Mouse (Mus musculus) midbrain, embryonic 14.5 days (tissue): ENCODE measurements around the gene Bag3. TPM values are rescaled to one million over a fixed set of nuclear protein-coding genes. Genes with fewer than 3 reads are reported as not detected.
A peak's percentile ranks its signal among the peaks of the same experiment; 100 is the strongest.

Experiments
- ATAC-seq: fragments of 200-750 bp; cut with Nextera tagmentation; 2 replicates; pipeline ENCODE4 v1.8.0; 2017; ENCODE audit warnings: moderate number of reproducible peaks, moderate library complexity; ENCODE audit not compliant: low FRiP score, low TSS enrichment
- DNase-seq: peaks from one replicate; pipeline ENCODE4 v3.0.0-alpha.2; 2015
- H3K27ac ChIP-seq: fragments of 300-500 bp; sonication (generic); replicated peaks from 2 replicates; pipeline ENCODE4 v1.5.1; 2014; ENCODE audit warnings: mild to moderate bottlenecking, low read depth, low read length, moderate library complexity
- H3K27me3 ChIP-seq: fragments of 300-500 bp; sonication (generic); 2 replicates; pipeline ENCODE4 v1.6.1; 2014; ENCODE audit warnings: low read length, control low read depth, mixed read lengths; ENCODE audit not compliant: control insufficient read depth, insufficient read depth
- H3K36me3 ChIP-seq: fragments of 300-500 bp; sonication (generic); 2 replicates; pipeline ENCODE4 v1.6.1; 2014; ENCODE audit warnings: low read length, control low read depth; ENCODE audit not compliant: control insufficient read depth, insufficient read depth
- H3K4me1 ChIP-seq: fragments of 300-500 bp; sonication (generic); 2 replicates; pipeline ENCODE4 v1.6.1; 2014; ENCODE audit warnings: mild to moderate bottlenecking, antibody characterized with exemption, low read length, control low read depth; ENCODE audit not compliant: control insufficient read depth, insufficient read depth
- H3K4me2 ChIP-seq: fragments of 300-500 bp; sonication (generic); 2 replicates; pipeline ENCODE4 v1.6.1; 2014; ENCODE audit warnings: mild to moderate bottlenecking, low read length, moderate library complexity
- H3K4me3 ChIP-seq: fragments of 300-500 bp; sonication (generic); replicated peaks from 2 replicates; pipeline ENCODE4 v1.5.1; 2014; ENCODE audit warnings: low read depth, low read length
- H3K9ac ChIP-seq: fragments of 300-500 bp; sonication (generic); replicated peaks from 2 replicates; pipeline ENCODE4 v1.6.1; 2014; ENCODE audit warnings: mild to moderate bottlenecking, low read length, moderate library complexity
- H3K9me3 ChIP-seq: fragments of 300-500 bp; sonication (generic); 2 replicates; pipeline ENCODE4 v1.6.1; 2016; ENCODE audit warnings: low read length, control low read depth, mixed read lengths; ENCODE audit not compliant: control insufficient read depth
- WGBS: fragments of 180-500 bp; shearing (Covaris S2); extraction: QIAGEN DNeasy Blood & Tissue Kit; methylation state at CpG from one replicate; pipeline ENCODE4 v1.1.7; 2014; 5-methylcytosine and 5-hydroxymethylcytosine counted together
- polyA plus RNA-seq: library from polyadenylated mRNA; unstranded; fragments of >200 nt; fragmentation: Nextera tagmentation; extraction: Ambion mirVana; gene quantifications from 2 replicates; pipeline ENCODE4 v1.2.1, GENCODE M21; 2014

Bag3 gene
- polyA plus RNA-seq, 1 experiment from 2014 or later, result 1.7 TPM

DNA sequence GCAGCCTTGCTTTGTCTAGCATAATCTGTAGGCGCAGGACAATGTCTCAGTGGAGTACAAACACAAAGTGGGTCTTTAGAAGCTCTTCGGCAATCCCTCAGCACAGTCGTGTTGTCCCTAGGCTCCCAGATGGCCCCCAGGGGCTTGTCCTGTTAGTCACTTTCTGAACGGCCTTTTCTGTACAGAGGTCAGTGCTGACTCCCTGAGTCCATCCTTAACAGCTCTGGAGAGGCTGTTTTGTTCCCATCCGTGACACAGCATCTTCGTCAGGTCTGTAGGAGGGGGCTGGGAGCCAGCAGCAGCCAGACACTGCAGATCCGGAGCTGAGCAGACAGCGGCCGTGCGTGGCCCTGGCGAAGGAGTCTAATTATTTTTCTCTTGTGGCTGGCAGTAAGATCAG lies 7.6 kb downstream of the Bag3 start:
- no peaks in the 10 kb centered on the region for H3K27me3 ChIP-seq
- H3K9me3 ChIP-seq, result no peaks in the 10 kb centered on the region
- ATAC-seq, result peak; percentile 64; the same call in 1 of the 2 replicates
- peak; percentile 71 for DNase-seq
- peak overlapping the region; percentile 39; the same call in 1 of the 2 replicates for H3K9ac ChIP-seq
- H3K4me2 ChIP-seq, result peak overlapping the region; percentile 37
- H3K36me3 ChIP-seq, result no peaks in the 10 kb centered on the region
- H3K4me1 ChIP-seq, result peaks cover 31% of the 10 kb centered on the region
- WGBS, result 6% methylated on average over 11 of the region's 11 CpGs
- no peak overlapping the region for H3K4me3 ChIP-seq
- peak overlapping the region; percentile 72 for H3K27ac ChIP-seq

- Histone ChIP-seq H3K4me3 (no peak overlapping the region), H3K4me2 (no peak overlapping the region), H3K9me3 (no peaks in the 10 kb centered on the region), H3K9ac (no peak overlapping the region), H3K4me1 (peaks cover 35% of the 10 kb centered on the region), H3K36me3 (no peaks in the 10 kb centered on the region), H3K27ac (no peak overlapping the region), H3K27me3 (no peaks in the 10 kb centered on the region)
- no peak for DNase-seq
- 77% methylated on average over 6 of the region's 6 CpGs for WGBS
- ATAC-seq, result no peak
These were observed 8.5 kb downstream of the Bag3 start for GRCm38 (mm10) chr7:128531929-128532328.

DNA sequence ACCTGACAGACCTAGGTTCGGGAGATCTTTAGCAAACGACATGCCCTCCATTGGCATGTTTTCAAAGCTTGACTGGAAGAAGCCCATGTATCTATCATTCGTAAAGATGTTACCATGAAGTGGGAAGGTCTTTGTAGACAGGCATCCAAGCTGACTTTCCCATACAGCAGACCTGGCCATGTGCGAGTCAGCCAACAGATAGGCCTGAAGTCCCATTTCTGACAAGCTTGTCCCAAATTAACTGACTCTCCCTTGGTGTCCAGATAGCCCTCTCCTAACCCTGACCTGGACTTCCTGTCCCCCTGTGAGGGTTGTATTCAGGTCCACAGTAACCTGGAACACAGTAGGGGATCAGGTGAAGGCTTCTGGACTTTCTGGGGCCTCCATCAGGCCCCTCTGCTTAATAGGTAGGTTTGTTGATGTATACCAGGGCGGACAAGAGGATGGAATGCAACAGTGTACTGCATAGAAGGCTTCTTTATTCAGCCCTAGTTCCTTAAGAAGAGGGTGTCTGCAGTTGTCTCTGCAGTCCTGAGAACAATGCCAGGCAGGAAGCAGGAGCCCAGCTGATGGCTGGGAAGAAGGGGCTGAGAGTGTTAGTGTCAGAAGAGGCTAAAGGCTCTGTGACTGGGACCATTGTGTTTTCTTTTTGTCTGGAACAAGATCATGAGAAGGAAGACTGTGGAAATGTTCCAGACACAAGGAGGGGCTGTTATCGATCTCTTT lies 9.2 kb downstream of the Bag3 start:
- WGBS, result 80% methylated on average over 6 of the region's 6 CpGs
- H3K4me2 ChIP-seq, result no peak overlapping the region
- no peak overlapping the region for H3K4me3 ChIP-seq
- ATAC-seq (no peak), DNase-seq (no peak)
- no peaks in the 10 kb centered on the region for H3K36me3 ChIP-seq
- H3K4me1 ChIP-seq, result peaks cover 35% of the 10 kb centered on the region
- H3K9ac ChIP-seq, result no peak overlapping the region
- H3K9me3 ChIP-seq, result no peaks in the 10 kb centered on the region
- H3K27me3 ChIP-seq, result no peaks in the 10 kb centered on the region
- H3K27ac ChIP-seq, result no peak overlapping the region

GRCm38 (mm10) chr7:128534984-128535491 lies 11.6 kb downstream of the Bag3 start:
- no peaks in the 10 kb centered on the region for H3K9me3 ChIP-seq
- H3K4me3 ChIP-seq, result no peak overlapping the region
- H3K27ac ChIP-seq, result peak overlapping the region; percentile 60
- H3K4me2 ChIP-seq, result no peak overlapping the region
- ATAC-seq (no peak), DNase-seq (peak; percentile 85)
- H3K27me3 ChIP-seq, result no peaks in the 10 kb centered on the region
- peaks cover 26% of the 10 kb centered on the region for H3K4me1 ChIP-seq
- H3K9ac ChIP-seq, result no peak overlapping the region
- H3K36me3 ChIP-seq, result no peaks in the 10 kb centered on the region
- WGBS, result 38% methylated on average over 5 of the region's 5 CpGs

- no peak overlapping the region for H3K4me2 ChIP-seq
- peak; percentile 53 for DNase-seq
- H3K9me3 ChIP-seq, result no peaks in the 10 kb centered on the region
- H3K9ac ChIP-seq, result no peak overlapping the region
- no peak for ATAC-seq
- no peaks in the 10 kb centered on the region for H3K36me3 ChIP-seq
- no peaks in the 10 kb centered on the region for H3K27me3 ChIP-seq
- 16% methylated on average over 3 of the region's 3 CpGs for WGBS
- peaks cover 24% of the 10 kb centered on the region for H3K4me1 ChIP-seq
- H3K27ac ChIP-seq, result no peak overlapping the region
- H3K4me3 ChIP-seq, result no peak overlapping the region
These were observed 12.7 kb downstream of the Bag3 start for GRCm38 (mm10) chr7:128536074-128536473.

DNA sequence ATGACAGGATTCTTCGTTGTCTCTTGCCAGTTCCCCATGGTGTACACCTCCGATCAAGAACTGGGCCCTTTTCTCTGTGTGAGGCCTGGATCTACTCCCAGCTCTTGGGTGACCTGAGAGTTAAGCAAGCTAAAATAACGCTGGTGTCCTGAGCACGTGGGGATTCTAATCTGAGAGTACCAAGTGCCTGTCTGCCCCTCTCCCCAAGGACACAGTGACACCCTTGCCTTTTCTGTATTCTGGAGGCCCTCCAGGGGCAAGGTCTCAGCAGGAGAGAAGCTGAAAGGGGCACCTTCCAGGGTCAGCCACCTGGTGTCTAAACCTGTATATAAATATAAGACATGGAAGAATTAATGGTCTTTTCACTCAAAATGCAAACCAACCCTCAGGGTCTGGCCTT lies 14.3 kb downstream of the Bag3 start:
- 89% methylated on average over 4 of the region's 4 CpGs for WGBS
- Histone ChIP-seq H3K4me1 (peaks cover 18% of the 10 kb centered on the region), H3K4me2 (no peak overlapping the region), H3K9ac (no peak overlapping the region), H3K9me3 (no peaks in the 10 kb centered on the region), H3K36me3 (no peaks in the 10 kb centered on the region), H3K4me3 (no peak overlapping the region), H3K27me3 (no peaks in the 10 kb centered on the region), H3K27ac (no peak overlapping the region)
- no peak for DNase-seq
- ATAC-seq, result no peak

DNA sequence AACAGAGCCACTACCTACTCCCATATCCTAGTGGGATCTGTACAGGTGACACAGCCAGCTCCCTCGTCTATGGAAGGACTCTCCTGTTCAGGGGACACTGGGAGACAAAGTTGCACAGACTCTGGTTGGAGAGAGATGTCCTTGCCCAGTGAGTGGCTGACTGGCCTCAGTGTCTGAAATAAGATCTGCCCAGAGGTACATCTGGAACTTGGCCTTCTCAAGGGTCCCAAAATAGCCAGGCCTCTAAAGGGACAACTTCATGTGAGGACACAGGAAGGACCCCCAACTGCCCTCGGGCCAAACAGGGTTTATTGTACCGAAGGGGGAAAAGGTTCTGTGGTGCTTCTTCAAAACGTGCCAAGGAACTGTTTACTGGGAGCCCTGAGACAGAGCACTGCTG lies 14.8 kb downstream of the Bag3 start:
- Histone ChIP-seq H3K4me3 (no peak overlapping the region), H3K27ac (no peak overlapping the region), H3K36me3 (no peaks in the 10 kb centered on the region), H3K9ac (no peak overlapping the region), H3K4me2 (no peak overlapping the region), H3K4me1 (peaks cover 16% of the 10 kb centered on the region), H3K9me3 (no peaks in the 10 kb centered on the region), H3K27me3 (no peaks in the 10 kb centered on the region)
- DNase-seq (no peak), ATAC-seq (no peak)
- 69% methylated on average over 4 of the region's 4 CpGs for WGBS

DNA sequence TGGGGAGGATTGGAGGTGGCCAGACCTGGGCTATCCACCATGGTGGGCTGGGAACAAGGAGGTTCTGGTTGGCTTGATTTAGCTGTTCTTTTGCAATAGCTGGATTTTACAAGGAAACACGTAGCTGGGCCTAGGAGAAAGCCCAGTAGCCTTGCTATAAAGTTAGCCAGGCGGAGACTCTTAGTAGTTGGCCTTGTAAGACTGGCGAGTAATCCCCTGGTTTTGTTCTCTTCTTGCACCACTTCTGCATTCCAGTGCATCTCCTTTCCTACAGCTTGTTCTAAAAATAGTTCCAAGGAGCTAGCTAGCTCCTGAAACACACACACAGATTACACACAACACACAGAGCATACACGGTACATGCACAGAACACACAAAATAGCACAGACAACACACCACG lies 15.4 kb downstream of the Bag3 start:
- 64% methylated on average over 5 of the region's 5 CpGs for WGBS
- no peaks in the 10 kb centered on the region for H3K27me3 ChIP-seq
- H3K4me2 ChIP-seq, result no peak overlapping the region
- no peaks in the 10 kb centered on the region for H3K36me3 ChIP-seq
- no peak overlapping the region for H3K4me3 ChIP-seq
- DNase-seq, result no peak
- no peaks in the 10 kb centered on the region for H3K9me3 ChIP-seq
- no peak overlapping the region for H3K27ac ChIP-seq
- no peak for ATAC-seq
- peaks cover 16% of the 10 kb centered on the region for H3K4me1 ChIP-seq
- no peak overlapping the region for H3K9ac ChIP-seq

DNA sequence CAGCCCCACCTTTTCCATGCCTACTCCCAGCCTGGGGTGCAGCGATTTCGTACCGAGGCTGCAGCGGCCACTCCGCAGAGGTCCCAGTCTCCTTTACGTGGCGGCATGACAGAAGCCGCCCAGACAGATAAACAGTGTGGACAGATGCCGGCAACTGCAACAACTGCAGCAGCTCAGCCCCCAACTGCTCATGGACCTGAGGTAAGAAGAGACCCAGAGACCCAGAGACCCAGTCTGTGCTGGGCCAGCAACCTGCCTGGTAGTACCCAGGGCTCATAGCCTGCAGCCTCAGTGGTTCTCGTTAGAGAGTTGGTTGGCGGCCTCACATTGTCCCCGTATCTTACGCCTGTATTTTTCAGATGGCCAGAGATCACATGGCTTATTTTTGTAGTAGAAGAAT lies 16.7 kb downstream of the Bag3 start:
- 96% methylated on average over 13 of the region's 13 CpGs for WGBS
- no peak for DNase-seq
- no peak for ATAC-seq
- Histone ChIP-seq H3K4me3 (no peak overlapping the region), H3K4me2 (no peak overlapping the region), H3K36me3 (no peaks in the 10 kb centered on the region), H3K4me1 (peaks cover 19% of the 10 kb centered on the region), H3K27me3 (no peaks in the 10 kb centered on the region), H3K9ac (no peak overlapping the region), H3K9me3 (no peaks in the 10 kb centered on the region), H3K27ac (no peak overlapping the region)
